Mouse (Mus musculus) thymus, postnatal 10 days (tissue): Measurements from ENCODE around the gene Prr23a1.
"Not testable (repeated sequence)": the region's sequence is repeated elsewhere in the genome, so short reads cannot be mapped to it uniquely, and the experiment has no call there.

Experiments used
- DNase-seq, 2 experiments: peaks; one replicate each; pipeline ENCODE4 v3.0.0; 2021; ENCODE audit warnings: low spot score in 2 of 2

Prr23a1 gene

DNA sequence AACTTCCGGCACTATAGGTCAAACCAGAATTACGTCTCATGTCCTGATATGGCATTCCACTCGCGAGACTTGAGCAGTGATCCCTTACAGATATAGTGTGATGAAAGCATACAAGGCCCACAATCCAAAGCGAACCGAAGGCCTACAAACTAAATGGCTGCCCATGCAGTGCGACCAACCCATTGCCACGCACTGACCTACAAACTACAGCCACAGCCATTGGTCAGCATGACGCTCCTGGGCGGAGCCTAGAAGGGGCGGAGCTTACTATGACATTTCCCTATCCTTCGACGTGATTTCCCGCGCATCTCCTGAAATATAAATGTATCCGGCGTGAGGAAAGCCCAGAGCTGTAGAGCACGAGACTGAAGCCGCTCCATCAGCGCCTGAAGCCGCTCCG lies at the start of gene Prr23a1:
Prr23a1 (plus strand) TSS at position 387 of the 400 bp plus-strand sequence.
- DNase-seq: no peak

DNA sequence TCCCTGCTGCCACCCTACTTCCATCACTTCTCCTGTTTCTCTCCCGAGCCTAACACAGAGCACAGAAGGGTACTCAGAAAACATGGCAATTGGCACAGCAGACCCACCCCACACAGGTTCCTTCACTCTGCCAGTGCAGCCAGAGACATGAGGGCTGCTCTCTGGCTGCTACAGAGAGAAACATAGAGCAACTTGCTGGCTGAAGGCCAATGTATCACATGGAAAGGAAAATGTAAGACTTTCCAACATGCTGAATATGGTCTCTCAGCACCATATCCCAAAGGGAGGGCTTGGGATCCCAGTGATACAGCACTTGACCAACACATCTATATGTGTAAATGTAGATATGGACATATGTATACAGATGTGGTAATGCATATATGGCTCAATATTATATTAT lies 43.3 kb upstream of the Prr23a1 start:
- DNase-seq: no peak

DNA sequence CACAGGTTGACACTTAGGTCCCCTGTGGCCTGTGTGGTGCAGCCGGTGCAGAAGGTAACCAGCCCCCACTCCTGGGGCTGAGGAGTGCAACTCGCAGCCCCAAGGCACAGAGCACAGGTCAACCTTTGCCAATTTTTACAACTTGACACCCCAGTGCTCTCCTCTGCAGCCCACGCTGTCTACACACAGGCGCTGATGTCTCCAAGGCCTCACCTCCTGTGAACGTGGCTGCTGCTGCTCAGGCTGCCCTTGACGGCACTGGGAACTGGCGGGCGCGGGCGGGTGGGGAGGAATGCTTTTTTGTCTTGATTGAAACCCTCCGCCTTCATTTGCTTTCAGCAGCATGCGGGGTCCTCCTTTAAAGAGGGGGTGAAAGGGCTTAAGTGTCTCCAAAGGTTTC lies 38.3 kb upstream of the Prr23a1 start:
- DNase-seq: no peak

DNA sequence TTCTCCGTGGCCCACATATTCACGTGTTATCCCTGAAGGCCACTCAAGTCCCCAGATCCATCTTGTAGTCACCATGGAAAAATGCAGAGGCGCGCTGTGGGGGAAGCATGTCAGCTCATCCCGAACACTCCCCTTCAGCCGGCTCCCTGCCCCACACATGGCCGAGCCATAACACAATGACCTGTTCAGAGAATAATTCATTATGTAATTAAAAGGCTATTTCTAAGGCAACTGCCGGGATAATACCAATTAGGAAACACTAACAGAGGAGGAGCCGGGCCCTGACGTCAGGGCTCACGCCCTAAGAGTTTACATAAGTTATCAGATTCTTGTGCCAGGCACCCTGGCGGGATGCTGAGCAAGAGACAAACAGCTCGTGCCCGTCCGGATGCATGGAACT lies 36.8 kb upstream of the Prr23a1 start:
- DNase-seq: no peak

DNA sequence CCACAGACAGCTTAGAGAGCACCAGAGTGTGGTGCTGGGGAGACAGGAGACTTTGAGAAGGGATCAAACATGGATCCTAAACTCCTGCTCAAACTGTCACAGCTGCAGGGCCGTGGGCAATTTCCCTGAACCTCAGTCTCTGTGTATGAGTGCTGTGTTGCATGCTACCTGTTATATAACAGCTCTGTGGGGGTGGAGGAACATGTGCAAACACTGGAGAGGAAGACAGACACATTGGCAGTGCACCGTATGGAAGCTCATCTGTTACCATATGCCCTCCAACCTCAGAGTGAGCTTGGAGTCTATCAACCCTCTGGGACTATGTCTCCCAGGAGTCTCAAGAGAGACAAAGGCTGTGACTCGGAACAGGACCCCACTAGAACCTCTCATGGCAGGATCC lies 36.4 kb upstream of the Prr23a1 start:
- DNase-seq: no peak

DNA sequence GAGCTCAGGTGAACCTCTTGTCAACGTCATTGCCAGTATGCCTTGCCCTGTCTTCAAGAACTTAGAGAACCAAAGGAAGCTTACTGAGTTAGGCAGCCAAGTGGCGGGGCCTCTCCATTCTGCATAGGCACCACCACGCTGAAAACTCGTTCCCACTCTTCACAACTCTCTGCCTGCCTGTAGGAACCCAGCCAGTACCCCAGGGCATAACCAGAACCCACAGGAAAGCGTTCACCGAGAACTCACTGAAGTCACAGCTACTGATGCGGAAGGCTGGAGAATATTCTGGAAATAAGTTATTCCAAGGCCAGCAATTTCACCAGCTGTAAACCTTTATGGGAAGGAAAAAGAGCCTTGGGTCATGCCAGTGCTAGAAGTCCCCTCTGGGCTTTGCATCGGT lies 34.7 kb upstream of the Prr23a1 start:
- DNase-seq: no peak

DNA sequence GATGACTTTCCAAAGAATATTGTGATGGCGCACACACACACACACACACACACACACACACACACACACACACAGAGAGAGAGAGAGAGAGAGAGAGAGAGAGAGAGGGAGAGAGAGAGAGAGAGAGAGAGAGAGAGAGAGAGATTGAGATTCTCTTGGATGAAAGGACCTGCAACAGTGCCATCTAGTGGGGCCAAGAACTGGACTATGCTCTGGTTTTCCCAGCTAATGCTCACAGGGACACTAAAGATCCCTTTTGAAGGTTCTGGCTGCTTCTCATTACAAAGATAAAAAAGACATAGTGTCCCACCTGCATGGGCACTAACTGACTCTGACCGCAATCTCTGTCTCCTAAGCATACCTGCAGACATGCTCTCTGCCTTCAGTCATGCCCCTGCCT lies 32.8 kb upstream of the Prr23a1 start:
- DNase-seq: not testable (repeated sequence)

DNA sequence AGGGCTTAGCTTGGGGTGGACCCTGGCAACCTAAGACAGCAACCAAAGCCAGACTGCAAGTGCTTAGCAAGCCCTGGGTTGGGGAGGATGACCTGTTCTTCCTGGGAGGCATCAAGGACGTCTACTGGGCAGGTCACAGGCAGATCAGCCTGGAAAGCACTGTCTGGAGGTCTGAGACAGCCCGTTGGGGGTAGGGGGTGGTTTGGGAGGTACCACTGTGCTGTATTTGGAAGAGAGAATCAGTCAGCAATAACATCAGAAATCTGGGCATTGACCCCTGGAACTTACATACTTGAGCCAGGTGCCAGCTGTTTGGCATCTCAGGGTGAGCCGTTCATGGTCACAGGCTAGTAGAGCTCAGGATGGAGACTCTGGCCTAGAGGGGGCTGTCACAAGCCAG lies 26.2 kb upstream of the Prr23a1 start:
- no peak for DNase-seq

DNA sequence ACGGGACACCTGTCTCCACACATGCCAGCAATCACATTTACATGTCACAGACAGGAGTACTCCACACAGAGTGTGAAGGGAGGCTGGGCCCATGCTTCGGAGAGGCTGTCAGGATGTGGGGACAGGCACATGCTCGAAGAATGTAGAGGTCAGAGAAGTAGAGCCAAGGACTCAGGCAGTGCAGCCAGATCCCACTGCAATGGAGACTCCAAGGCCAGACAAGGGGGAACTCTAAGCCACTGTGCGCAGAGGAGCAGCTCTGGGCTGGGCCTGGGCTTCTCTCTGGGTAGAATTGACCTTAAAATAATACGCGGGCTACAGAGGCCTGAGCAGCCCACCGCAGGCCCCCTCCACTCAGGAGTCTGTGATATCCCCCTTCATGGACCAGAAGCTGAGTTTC lies 24.7 kb upstream of the Prr23a1 start:
- DNase-seq: no peak

DNA sequence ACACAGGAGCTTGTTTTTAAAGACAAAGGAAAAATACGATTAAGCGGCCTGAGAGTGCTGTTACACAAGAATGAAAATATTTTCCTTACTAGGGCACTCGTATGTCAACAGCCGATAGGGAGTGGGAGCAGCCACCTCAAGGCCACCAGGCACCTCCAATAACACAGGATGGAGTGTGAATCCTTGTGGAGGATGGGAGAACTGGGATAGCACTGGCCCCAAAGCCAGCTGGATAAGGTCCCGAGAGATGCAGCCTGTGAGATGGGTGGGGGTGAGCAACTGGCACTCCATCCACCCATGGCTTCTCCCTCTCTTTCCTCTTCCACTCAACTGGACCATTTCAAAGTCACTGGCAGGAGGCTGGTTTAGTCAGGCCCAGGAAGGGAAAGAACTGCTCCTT lies 23.3 kb upstream of the Prr23a1 start:
- DNase-seq: no peak

DNA sequence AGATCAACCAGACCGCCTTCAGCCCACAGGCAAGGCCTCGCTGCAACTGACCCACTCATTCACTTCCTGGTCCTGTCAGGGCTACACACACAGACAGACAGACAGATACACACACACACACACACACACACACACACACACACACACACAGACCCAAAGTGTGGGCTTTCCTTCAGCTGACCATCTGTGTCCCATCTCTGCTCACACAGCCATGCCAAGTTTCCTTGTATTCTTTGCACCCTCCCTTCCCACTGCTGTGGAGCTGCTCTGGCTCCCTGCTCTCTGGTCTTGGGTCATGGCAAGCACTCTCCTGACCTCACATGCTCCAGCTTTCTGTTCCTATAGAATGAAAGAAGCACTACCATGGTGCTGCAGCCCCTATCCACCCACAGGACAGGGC lies 22.8 kb upstream of the Prr23a1 start:
- no peak for DNase-seq

DNA sequence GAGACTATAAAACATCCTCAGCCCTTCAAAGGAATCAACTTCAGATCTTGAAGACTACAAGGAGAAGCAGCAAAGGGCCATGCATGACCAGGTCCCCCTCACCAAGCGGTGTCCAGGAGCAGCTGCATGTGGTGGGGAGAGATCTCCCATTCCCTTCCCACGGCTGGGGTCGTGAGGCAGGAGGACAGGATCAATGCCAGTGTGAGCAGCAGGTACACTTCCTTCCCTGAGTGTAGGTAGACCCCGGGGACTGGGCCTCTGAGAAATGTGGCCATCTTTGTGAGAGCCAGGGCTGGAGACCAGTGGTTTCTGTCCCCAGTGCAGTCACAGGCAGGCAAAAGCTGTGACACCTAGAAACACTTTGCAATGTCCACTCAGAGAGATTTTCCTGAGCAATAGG lies 21.8 kb upstream of the Prr23a1 start:
- DNase-seq: no peak

DNA sequence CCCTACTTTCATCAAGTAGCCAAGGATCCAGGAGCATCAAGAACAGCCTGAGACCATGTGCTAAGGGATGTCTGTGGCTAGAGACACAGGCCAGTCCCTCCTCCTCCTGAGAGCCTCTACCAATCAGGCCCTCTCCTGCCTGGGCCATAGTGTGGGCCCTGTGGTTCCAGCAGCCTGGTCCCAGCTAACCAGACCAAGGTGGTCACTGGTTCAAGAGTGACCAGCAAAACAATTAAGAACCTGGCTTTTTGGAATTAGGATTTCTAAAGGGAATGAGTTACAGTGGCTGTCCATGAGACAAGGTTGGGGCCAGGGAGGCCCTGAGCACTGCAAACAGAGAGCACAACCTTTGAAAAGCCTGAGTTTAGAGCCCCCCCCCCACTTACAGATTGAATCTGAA lies 21.2 kb upstream of the Prr23a1 start:
- DNase-seq: no peak

DNA sequence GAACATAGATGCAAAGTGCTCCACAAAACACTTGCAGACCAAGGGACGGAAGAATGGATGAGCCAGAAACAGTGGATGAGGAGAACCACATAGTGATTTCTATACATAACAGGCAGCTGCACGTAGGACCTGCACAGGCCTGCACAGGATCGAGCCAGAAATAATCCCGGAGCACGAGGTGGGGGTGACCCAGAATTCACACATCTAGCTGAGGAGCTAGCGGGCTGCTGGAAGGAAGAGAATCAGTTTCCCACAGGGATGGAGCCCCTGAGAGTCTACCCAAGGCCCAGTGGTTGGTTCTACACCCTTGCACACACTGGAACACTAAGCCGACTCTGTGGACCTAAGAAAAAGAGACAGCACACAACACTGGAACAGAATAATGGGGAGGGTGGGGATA lies 18.5 kb upstream of the Prr23a1 start:
- DNase-seq: no peak

DNA sequence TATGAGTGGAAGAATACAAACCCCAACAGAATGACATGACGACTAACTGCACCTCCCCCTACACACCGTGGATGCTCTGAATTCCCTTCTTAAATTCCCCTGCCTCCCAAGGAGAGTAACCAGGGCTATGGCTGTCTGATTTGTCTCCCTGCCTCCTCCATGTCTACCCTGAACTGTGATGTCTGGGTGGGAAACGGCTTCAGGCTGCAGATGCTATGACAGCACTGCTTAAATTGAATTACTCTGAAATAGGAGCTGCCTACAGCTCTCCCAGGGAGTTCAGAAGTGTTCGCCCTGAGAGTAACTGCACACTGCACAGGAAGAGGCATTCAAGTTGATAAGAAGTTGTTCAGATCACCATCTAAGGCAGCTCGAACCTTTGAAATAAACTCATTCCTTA lies 12.8 kb upstream of the Prr23a1 start:
- no peak for DNase-seq

DNA sequence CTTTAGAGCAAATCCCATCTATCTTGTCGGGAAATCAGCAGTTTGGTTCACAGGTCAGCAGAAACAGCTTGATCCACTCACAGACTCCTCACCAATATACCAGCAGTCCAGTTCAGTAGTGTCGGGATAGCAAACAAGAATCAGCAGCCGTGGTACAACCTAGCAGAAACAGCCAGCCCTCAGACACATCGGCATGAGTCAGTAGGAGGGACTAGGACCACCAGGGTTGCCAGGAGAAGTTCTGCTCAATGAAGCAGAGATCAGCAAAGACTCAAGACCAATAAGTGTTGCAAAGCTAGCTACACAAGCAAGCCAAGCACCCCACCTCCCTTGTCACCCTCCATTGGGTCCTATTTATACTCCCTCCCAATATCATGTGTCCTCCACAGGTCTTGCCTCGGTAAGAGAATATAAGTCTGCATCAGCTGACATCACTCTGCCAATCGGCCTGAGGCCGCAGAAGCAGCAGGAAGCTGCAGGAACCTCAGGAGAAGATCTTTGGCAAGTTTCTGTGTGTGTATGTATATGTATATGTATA lies 4.7 kb upstream of the Prr23a1 start:
- DNase-seq: no peak

DNA sequence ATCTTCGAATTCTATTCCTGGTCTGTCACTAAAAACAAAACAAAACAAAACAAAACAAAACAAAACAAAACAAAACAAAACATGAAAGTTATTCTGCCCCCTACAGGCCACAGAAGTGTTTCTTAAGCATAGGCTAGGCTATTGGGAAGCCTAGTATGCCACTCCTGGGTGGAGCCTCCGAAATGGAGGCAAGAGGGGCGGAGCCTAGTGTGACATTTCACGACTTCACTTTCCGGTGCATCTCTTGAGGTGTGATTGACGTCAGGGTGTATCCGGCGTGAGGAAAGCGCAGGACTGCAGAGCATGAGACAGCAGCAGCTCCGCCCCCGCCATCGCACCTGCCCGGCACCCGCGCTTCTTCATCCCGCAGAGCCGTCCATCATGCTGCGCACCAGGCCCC lies 13.9 kb downstream of the Prr23a1 start, which contains the start of gene Prr23a2:
Prr23a2 (plus strand) TSS at position 285 of the 400 bp plus-strand sequence.
- no peak for DNase-seq

DNA sequence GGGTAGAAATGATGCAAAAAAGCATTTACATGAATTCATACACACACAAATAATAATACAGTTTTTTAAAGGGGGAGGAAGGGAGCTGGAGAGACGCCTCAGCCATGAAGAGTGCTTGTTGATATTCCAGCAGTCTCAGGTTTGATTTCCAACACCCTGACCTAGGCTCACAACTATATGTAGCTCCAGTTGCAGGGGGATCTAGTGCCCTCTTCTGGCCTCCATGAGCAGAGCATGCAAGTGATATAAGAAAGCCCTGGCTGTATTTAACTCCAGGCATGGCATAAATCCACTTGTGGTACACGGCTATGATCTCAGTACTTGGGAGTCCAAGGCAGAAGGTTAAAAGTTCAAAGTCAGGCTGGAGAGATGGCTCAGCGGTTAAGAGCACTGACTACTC lies 21.2 kb downstream of the Prr23a1 start:
- DNase-seq: no peak

DNA sequence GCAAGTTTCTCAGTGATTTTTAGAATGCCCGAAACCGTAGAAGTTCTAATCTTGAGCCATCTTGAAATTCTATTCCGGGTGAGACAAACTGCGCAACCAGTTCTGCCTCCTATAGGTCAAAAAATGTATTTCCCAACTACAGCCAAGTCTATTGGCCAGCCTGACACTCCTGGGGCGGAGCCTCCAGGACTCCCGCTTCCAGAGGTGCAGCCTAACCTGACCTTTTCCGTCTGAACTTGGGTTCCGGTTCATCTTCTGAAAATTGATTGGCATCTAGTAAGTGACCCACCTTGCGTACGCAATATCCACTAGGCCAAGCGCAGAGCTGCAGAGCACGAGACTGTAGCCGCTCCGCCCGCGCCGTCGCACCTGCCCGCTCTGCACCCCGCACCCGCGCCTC lies 22.3 kb downstream of the Prr23a1 start, which contains the start of gene Prr23a3:
Prr23a3 (plus strand) TSS at position 197 of the 400 bp plus-strand sequence.
- DNase-seq: no peak
